ENCODE assay signal across 8 mouse cellular contexts in genomic region chr11:88717644-88718049, GRCm38 (mm10). TPM values are rescaled to one million over a fixed set of nuclear protein-coding genes. Genes with fewer than 3 reads are reported as not detected.
DNase-seq lines count a peak whose midpoint lies in the region; ATAC-seq and TF ChIP-seq lines count a peak whose summit lies in the region.

No protein-coding gene starts in this region.

- H3K4me1 ChIP-seq in heart, embryonic 14.5 days (ENCODE audit: control insufficient read depth in 2 of 2, insufficient read depth in 2 of 2, low read length in 2 of 2), result peaks cover 18 to 51% of the 10 kb centered on the region in 2 experiments
- H3K4me1 ChIP-seq in E14TG2a.4 (replicated peaks; ENCODE audit: low read depth, low read length), result peaks cover 75% of the 10 kb centered on the region
- peaks cover 14% of the 10 kb centered on the region for H3K4me1 ChIP-seq in embryonic facial prominence, embryonic 14.5 days (ENCODE audit: control insufficient read depth, insufficient read depth, low read length)
- H3K4me1 ChIP-seq in limb, embryonic 11.5 days (ENCODE audit: control insufficient read depth, insufficient read depth, low read length), result peaks cover 22% of the 10 kb centered on the region

- H3K27ac ChIP-seq in heart, embryonic 14.5 days (replicated peaks in 1 of 2; ENCODE audit: control insufficient read depth in 1 of 2, insufficient read depth in 1 of 2, low read depth in 2 of 2, low read length in 2 of 2), result peak overlapping the region; percentile 85 to 94
- H3K27ac ChIP-seq in embryonic facial prominence, embryonic 14.5 days (replicated peaks; ENCODE audit: low read depth, low read length), result peak overlapping the region; percentile 92
- H3K27ac ChIP-seq in limb, embryonic 11.5 days (replicated peaks; ENCODE audit: low read depth, low read length), result peak overlapping the region; percentile 63; the same call in 1 of the 2 replicates

- intact Hi-C loops in heart, postnatal 25 days (cut with DNase I), result loop anchor here (5.0 kb wide), 1 partner anchor 95 kb away; no protein-coding TSS in a partner anchor

- H3K79me2 ChIP-seq in myocyte (ENCODE audit: control insufficient read depth, insufficient read depth), result peaks cover 43% of the 10 kb centered on the region

- no peaks in the 10 kb centered on the region for H3K9me3 ChIP-seq in heart, embryonic 14.5 days (ENCODE audit: control insufficient read depth, low read length)
- no peaks in the 10 kb centered on the region for H3K9me3 ChIP-seq in E14TG2a.4 (ENCODE audit: low read length)
- H3K9me3 ChIP-seq in embryonic facial prominence, embryonic 14.5 days (ENCODE audit: control insufficient read depth, low read length), result no peaks in the 10 kb centered on the region
- no peaks in the 10 kb centered on the region for H3K9me3 ChIP-seq in limb, embryonic 11.5 days (ENCODE audit: control insufficient read depth, low read length)

- peaks cover 19% of the 10 kb centered on the region for H3K36me3 ChIP-seq in heart, embryonic 14.5 days (ENCODE audit: control insufficient read depth, insufficient read depth, low read length)
- H3K36me3 ChIP-seq in E14TG2a.4 (ENCODE audit: insufficient read depth, low read length) (peaks cover 23% of the 10 kb centered on the region), myocyte (ENCODE audit: control insufficient read depth, insufficient read depth) (peaks cover 6% of the 10 kb centered on the region)
- H3K36me3 ChIP-seq in embryonic facial prominence, embryonic 14.5 days (ENCODE audit: control insufficient read depth, insufficient read depth, low read length), result peaks cover under 1% of the 10 kb centered on the region
- H3K36me3 ChIP-seq in limb, embryonic 11.5 days (ENCODE audit: control insufficient read depth, insufficient read depth, low read length), result no peaks in the 10 kb centered on the region

- DNase-seq in heart, postnatal 25 days (ENCODE audit: low spot score), result no peak
- DNase-seq in embryonic facial prominence, embryonic 14.5 days (ENCODE audit: low spot score), result no peak
- DNase-seq in limb, embryonic 11.5 days (ENCODE audit: low spot score), result peak; percentile 65
- DNase-seq in urinary bladder, postnatal 36 days (ENCODE audit: low spot score in 2 of 2), result no peak
- DNase-seq in testis, postnatal 10 days (ENCODE audit: low spot score), result no peak

- WGBS in heart, embryonic 14.5 days, result 0% methylated on average over 24 of the region's 38 CpGs
- WGBS in embryonic facial prominence, embryonic 14.5 days, result under 1% methylated on average over 23 of the region's 38 CpGs
- WGBS in limb, embryonic 11.5 days, result 1% methylated on average over 26 of the region's 38 CpGs

- ATAC-seq in heart, embryonic 14.5 days (ENCODE audit: insufficient number of reproducible peaks, insufficient read depth, low FRiP score, low read depth), result peak; percentile 14
- peak; percentile 24 for ATAC-seq in embryonic facial prominence, embryonic 14.5 days (ENCODE audit: low read depth)
- peak; percentile 24; the same call in 1 of the 2 replicates for ATAC-seq in limb, embryonic 11.5 days (ENCODE audit: insufficient number of reproducible peaks, low FRiP score, low TSS enrichment, low read depth)

- H3K9ac ChIP-seq in heart, embryonic 14.5 days (ENCODE audit: low read length), result peak overlapping the region; percentile 100
- peak overlapping the region; percentile 99 for H3K9ac ChIP-seq in embryonic facial prominence, embryonic 14.5 days (ENCODE audit: low read depth, low read length)
- peak overlapping the region; percentile 88 for H3K9ac ChIP-seq in limb, embryonic 11.5 days (ENCODE audit: low read length)

- H3K4me2 ChIP-seq in heart, embryonic 14.5 days (ENCODE audit: low read length), result peak overlapping the region; percentile 89
- H3K4me2 ChIP-seq in embryonic facial prominence, embryonic 14.5 days (ENCODE audit: low read depth, low read length), result peak overlapping the region; percentile 86
- peak overlapping the region; percentile 91 for H3K4me2 ChIP-seq in limb, embryonic 11.5 days (ENCODE audit: low read depth, severe bottlenecking)
- peak overlapping the region; percentile 91 for H3K4me2 ChIP-seq in myocyte (ENCODE audit: low read depth)

- TF ChIP-seq CTCF in E14TG2a.4 (conservative IDR thresholded peaks at IDR 0.05; ENCODE audit: low read length), result no peak

- H3ac ChIP-seq in myocyte (ENCODE audit: control insufficient read depth, insufficient read length), result peak overlapping the region; percentile 80

- no peak for TF ChIP-seq POLR2A in myocyte (IDR thresholded peaks at IDR 0.05; ENCODE audit: insufficient read length, low read depth)

- no peaks in the 10 kb centered on the region for H3K27me3 ChIP-seq in heart, embryonic 14.5 days (ENCODE audit: control insufficient read depth, insufficient read depth, low read length)
- H3K27me3 ChIP-seq in E14TG2a.4 (ENCODE audit: insufficient read depth, low read length), result no peaks in the 10 kb centered on the region
- H3K27me3 ChIP-seq in embryonic facial prominence, embryonic 14.5 days (replicated peaks; ENCODE audit: control insufficient read depth, insufficient read depth, low read length), result no peaks in the 10 kb centered on the region
- no peaks in the 10 kb centered on the region for H3K27me3 ChIP-seq in limb, embryonic 11.5 days (ENCODE audit: control insufficient read depth, insufficient read depth, low read length)
- H3K27me3 ChIP-seq in myocyte (ENCODE audit: control insufficient read depth, insufficient read depth, insufficient read length), result no peaks in the 10 kb centered on the region

- H3K4me3 ChIP-seq in heart, embryonic 14.5 days (ENCODE audit: control insufficient read depth in 1 of 2, insufficient read depth in 1 of 2, low read depth in 1 of 2, low read length in 2 of 2), result peak overlapping the region; percentile 97 to 99
- H3K4me3 ChIP-seq in E14TG2a.4 (replicated peaks; ENCODE audit: low read length) (peak overlapping the region; percentile 88), myocyte (peak overlapping the region; percentile 63)
- peak overlapping the region; percentile 90 for H3K4me3 ChIP-seq in embryonic facial prominence, embryonic 14.5 days (ENCODE audit: low read depth, low read length)
- H3K4me3 ChIP-seq in limb, embryonic 11.5 days (ENCODE audit: low read depth, low read length), result peak overlapping the region; percentile 65

TF ChIP-seq in myocyte, 11 proteins besides CTCF, POLR2A, EP300 and RAD21:
- TF ChIP-seq REST (IDR thresholded peaks at IDR 0.05; ENCODE audit: insufficient read depth, insufficient read length), result no peak
- no peak for TF ChIP-seq MYOD1 (IDR thresholded peaks at IDR 0.05; ENCODE audit: control insufficient read depth in 1 of 3, insufficient read length in 2 of 3, low read depth in 2 of 3)
- no peak for TF ChIP-seq CEBPB (IDR thresholded peaks at IDR 0.05; ENCODE audit: insufficient read depth, poor library complexity, severe bottlenecking)
- TF ChIP-seq E2F4 (IDR thresholded peaks at IDR 0.05; ENCODE audit: insufficient read depth), result no peak
- TF ChIP-seq POLR2AphosphoS2 (IDR thresholded peaks at IDR 0.05; ENCODE audit: insufficient read length, low read depth), result no peak

RNA-seq across cellular contexts. Expression of gene Msi2, which starts 0.7 kb away (rescaled TPM):
- polyA plus RNA-seq in heart, embryonic 14.5 days (2014; fragmentation: Nextera tagmentation; extraction: Ambion mirVana), result 18.1 and 20.9 TPM in 2 replicates
- 100 to 1,000 TPM; 191 to 211 TPM for total RNA-seq in heart, postnatal 25 days (2021)
- 15.2 and 15.9 TPM in 2 replicates for polyA plus RNA-seq in embryonic facial prominence, embryonic 14.5 days (2014; fragmentation: Nextera tagmentation; extraction: Ambion mirVana)
- 18.1 and 20.6 TPM in 2 replicates for polyA plus RNA-seq in limb, embryonic 11.5 days (2014; fragmentation: Nextera tagmentation; extraction: Ambion mirVana)
- polyA plus RNA-seq in myocyte (2012; fragmentation: generic; extraction: Trizol), result 37.9 TPM
